In genomic region chr17:55904131-55904530, GRCm38 (mm10) we compare ENCODE assay signal across 26 mouse cellular contexts. TPM values are rescaled to one million over a fixed set of nuclear protein-coding genes. Genes with fewer than 3 reads are reported as not detected.
DNase-seq lines count a peak whose midpoint lies in the region; ATAC-seq and TF ChIP-seq lines count a peak whose summit lies in the region.
"Had no signal": no experiment of that assay in that cellular context is flagged by ENCODE, and none has a peak within 500 bp of the region (broad histone marks: within the 10 kb centered on the region; RNA-seq: fewer than 3 reads in every experiment).

No protein-coding gene starts in this region.

- TF ChIP-seq CTCF in liver, postnatal 0 days (IDR thresholded peaks at IDR 0.05; ENCODE audit: low read depth) = no peak

- peaks cover 4% of the 10 kb centered on the region; the same call in 1 of the 2 replicates for H3K9me3 ChIP-seq in kidney, embryonic 16.5 days (ENCODE audit: low read length)
- no peaks in the 10 kb centered on the region for H3K9me3 ChIP-seq in liver, embryonic 15.5 days (replicated peaks)
- no peaks in the 10 kb centered on the region for H3K9me3 ChIP-seq in liver, embryonic 12.5 days (replicated peaks)
- H3K9me3 ChIP-seq in liver, postnatal 0 days (ENCODE audit: low read length) = no peaks in the 10 kb centered on the region
- peaks cover under 1% of the 10 kb centered on the region; the same call in 1 of the 2 replicates for H3K9me3 ChIP-seq in forebrain, embryonic 10.5 days
- H3K9me3 ChIP-seq: hindbrain, embryonic 15.5 days; limb, embryonic 10.5 days; limb, embryonic 15.5 days; lung, embryonic 15.5 days; midbrain, embryonic 12.5 days; neural tube, embryonic 12.5 days had no signal

- ATAC-seq in kidney, embryonic 16.5 days (ENCODE audit: low FRiP score, low TSS enrichment) = peak; percentile 57; the same call in 1 of the 2 replicates
- ATAC-seq in liver, embryonic 15.5 days (ENCODE audit: insufficient read depth) = no peak
- no peak for ATAC-seq in liver, embryonic 12.5 days
- ATAC-seq in liver, postnatal 0 days = peak; percentile 60
- ATAC-seq: forebrain, embryonic 16.5 days; inflammation-experienced regulatory T-cells, adult 6 months had no signal

- H3K4me2 ChIP-seq in kidney, embryonic 16.5 days (replicated peaks; ENCODE audit: low read depth, low read length) = no peak overlapping the region
- H3K4me2 ChIP-seq in liver, embryonic 15.5 days = no peak overlapping the region
- no peak overlapping the region for H3K4me2 ChIP-seq in liver, embryonic 12.5 days
- peak overlapping the region; percentile 22; the same call in 1 of the 2 replicates for H3K4me2 ChIP-seq in liver, postnatal 0 days (ENCODE audit: low read depth, low read length)
- H3K4me2 ChIP-seq: embryonic facial prominence, embryonic 13.5 days; heart, embryonic 12.5 days; hindbrain, embryonic 15.5 days; limb, embryonic 15.5 days; lung, embryonic 15.5 days; midbrain, embryonic 12.5 days; neural tube, embryonic 12.5 days had no signal

- TF ChIP-seq EP300 in liver, postnatal 0 days (IDR thresholded peaks at IDR 0.05; ENCODE audit: low read depth) = no peak

- DNase-seq in kidney, postnatal 36 days = no peak
- no peak for DNase-seq in liver, postnatal 0 days
- no peak for DNase-seq in forebrain, embryonic 10.5 days (ENCODE audit: extremely low spot score, low spot score)
- DNase-seq: adrenal gland, postnatal 25 days; B cell, adult 2 months; cerebellum, adult 11-12 months; cerebellum, postnatal 10 days; gastrocnemius, adult 2 months; heart, adult 2 months; layer of hippocampus, adult 9-11 months; right cerebral cortex, adult 18-20 months; spleen, adult 18-20 months had no signal

- WGBS in kidney, embryonic 16.5 days = 60% methylated on average over 6 of the region's 6 CpGs
- 56% methylated on average over 6 of the region's 6 CpGs for WGBS in liver, embryonic 15.5 days (ENCODE audit: insufficient replicate concordance)
- WGBS in liver, embryonic 12.5 days (ENCODE audit: insufficient replicate concordance) = 67% methylated on average over 6 of the region's 6 CpGs
- 53% methylated on average over 6 of the region's 6 CpGs for WGBS in liver, postnatal 0 days (ENCODE audit: insufficient replicate concordance)
- 78% methylated on average over 6 of the region's 6 CpGs for WGBS in forebrain, embryonic 10.5 days

- H3K27ac ChIP-seq in kidney, embryonic 16.5 days (ENCODE audit: low read length) = peak overlapping the region; percentile 77
- 0 out of 2 replicates have a peak overlapping the region, but pooled peaks have one; percentile 4 for H3K27ac ChIP-seq in liver, embryonic 15.5 days (replicated peaks)
- no peak overlapping the region for H3K27ac ChIP-seq in liver, embryonic 12.5 days
- peak overlapping the region; percentile 55 for H3K27ac ChIP-seq in liver, postnatal 0 days (ENCODE audit: low read depth)
- H3K27ac ChIP-seq in forebrain, embryonic 10.5 days = no peak overlapping the region
- H3K27ac ChIP-seq: embryonic facial prominence, embryonic 13.5 days; gastrocnemius, adult 2 months; heart, adult 2 months; hindbrain, embryonic 15.5 days; limb, embryonic 10.5 days; limb, embryonic 15.5 days; lung, embryonic 15.5 days; midbrain, embryonic 12.5 days; neural tube, embryonic 12.5 days had no signal

- H3K36me3 ChIP-seq in kidney, embryonic 16.5 days (ENCODE audit: insufficient read depth, low read length) = no peaks in the 10 kb centered on the region
- H3K36me3 ChIP-seq in liver, embryonic 15.5 days (replicated peaks) = no peaks in the 10 kb centered on the region
- no peaks in the 10 kb centered on the region for H3K36me3 ChIP-seq in liver, embryonic 12.5 days
- H3K36me3 ChIP-seq in liver, postnatal 0 days (replicated peaks; ENCODE audit: insufficient read depth, low read length) = no peaks in the 10 kb centered on the region
- H3K36me3 ChIP-seq in forebrain, embryonic 10.5 days (replicated peaks) = no peaks in the 10 kb centered on the region
- H3K36me3 ChIP-seq: embryonic facial prominence, embryonic 13.5 days; hindbrain, embryonic 15.5 days; limb, embryonic 10.5 days; limb, embryonic 15.5 days; lung, embryonic 15.5 days; midbrain, embryonic 12.5 days; neural tube, embryonic 12.5 days had no signal

- no peaks in the 10 kb centered on the region for H3K27me3 ChIP-seq in kidney, embryonic 16.5 days (ENCODE audit: insufficient read depth, low read length)
- H3K27me3 ChIP-seq in liver, embryonic 15.5 days = no peaks in the 10 kb centered on the region
- H3K27me3 ChIP-seq in liver, embryonic 12.5 days (replicated peaks) = no peaks in the 10 kb centered on the region
- no peaks in the 10 kb centered on the region for H3K27me3 ChIP-seq in liver, postnatal 0 days (ENCODE audit: insufficient read depth, low read length)
- H3K27me3 ChIP-seq in forebrain, embryonic 10.5 days (ENCODE audit: poor library complexity, severe bottlenecking) = no peaks in the 10 kb centered on the region
- H3K27me3 ChIP-seq: embryonic facial prominence, embryonic 13.5 days; heart, embryonic 12.5 days; hindbrain, embryonic 15.5 days; limb, embryonic 15.5 days; lung, embryonic 15.5 days; midbrain, embryonic 12.5 days; neural tube, embryonic 12.5 days had no signal

- H3K4me1 ChIP-seq in kidney, embryonic 16.5 days (ENCODE audit: insufficient read depth, low read length) = no peaks in the 10 kb centered on the region
- no peaks in the 10 kb centered on the region for H3K4me1 ChIP-seq in liver, embryonic 15.5 days (replicated peaks)
- peaks cover 6% of the 10 kb centered on the region; the same call in 1 of the 2 replicates for H3K4me1 ChIP-seq in liver, embryonic 12.5 days
- H3K4me1 ChIP-seq in liver, postnatal 0 days (ENCODE audit: insufficient read depth) = peaks cover 4% of the 10 kb centered on the region; the same call in 1 of the 2 replicates
- no peaks in the 10 kb centered on the region for H3K4me1 ChIP-seq in forebrain, embryonic 10.5 days
- H3K4me1 ChIP-seq: embryonic facial prominence, embryonic 13.5 days; heart, embryonic 12.5 days; hindbrain, embryonic 15.5 days; limb, embryonic 10.5 days; limb, embryonic 15.5 days; lung, embryonic 15.5 days; midbrain, embryonic 12.5 days; neural tube, embryonic 12.5 days had no signal

- H3K4me3 ChIP-seq in kidney, embryonic 16.5 days (ENCODE audit: low read length) = no peak overlapping the region
- no peak overlapping the region for H3K4me3 ChIP-seq in liver, embryonic 15.5 days (replicated peaks)
- no peak overlapping the region for H3K4me3 ChIP-seq in liver, embryonic 12.5 days
- H3K4me3 ChIP-seq in liver, postnatal 0 days (ENCODE audit: low read depth, low read length) = no peak overlapping the region
- no peak overlapping the region for H3K4me3 ChIP-seq in forebrain, embryonic 10.5 days
- H3K4me3 ChIP-seq: embryonic facial prominence, embryonic 13.5 days; gastrocnemius, adult 2 months; heart, adult 2 months; heart, embryonic 12.5 days; hindbrain, embryonic 15.5 days; limb, embryonic 10.5 days; limb, embryonic 15.5 days; lung, embryonic 15.5 days; midbrain, embryonic 12.5 days; myocyte; neural tube, embryonic 12.5 days had no signal

- no peak overlapping the region for H3K9ac ChIP-seq in kidney, embryonic 16.5 days (replicated peaks; ENCODE audit: low read length)
- H3K9ac ChIP-seq in liver, embryonic 15.5 days = no peak overlapping the region
- no peak overlapping the region for H3K9ac ChIP-seq in liver, embryonic 12.5 days
- H3K9ac ChIP-seq in liver, postnatal 0 days (replicated peaks) = no peak overlapping the region
- H3K9ac ChIP-seq: embryonic facial prominence, embryonic 13.5 days; heart, embryonic 12.5 days; hindbrain, embryonic 15.5 days; limb, embryonic 15.5 days; lung, embryonic 15.5 days; midbrain, embryonic 12.5 days; neural tube, embryonic 12.5 days had no signal

RNA-seq across cellular contexts. Expression of gene Zfp959, which starts 12.2 kb away (rescaled TPM):
- polyA plus RNA-seq in kidney, embryonic 16.5 days (2015; fragmentation: Nextera tagmentation; extraction: Ambion mirVana) = 17.6 and 19.1 TPM in 2 replicates
- polyA plus RNA-seq in liver, embryonic 15.5 days (2015; fragmentation: Nextera tagmentation; extraction: Ambion mirVana) = 5.9 and 6.0 TPM in 2 replicates
- 8.3 and 9.8 TPM in 2 replicates for polyA plus RNA-seq in liver, embryonic 12.5 days (2016; fragmentation: Nextera tagmentation; extraction: Ambion mirVana)
- polyA plus RNA-seq in liver, postnatal 0 days (2015; fragmentation: Nextera tagmentation; extraction: Ambion mirVana) = 4.9 and 5.5 TPM in 2 replicates
- polyA plus RNA-seq in forebrain, embryonic 10.5 days (2016; fragmentation: Nextera tagmentation; extraction: Ambion mirVana) = 12.9 and 15.3 TPM in 2 replicates

RNA-seq across cellular contexts. Expression of gene Zfp119a, which starts 25.4 kb away (rescaled TPM):
- polyA plus RNA-seq in kidney, embryonic 16.5 days (2015; fragmentation: Nextera tagmentation; extraction: Ambion mirVana) = 8.9 and 10.9 TPM in 2 replicates
- 2.0 and 2.2 TPM in 2 replicates for polyA plus RNA-seq in liver, embryonic 15.5 days (2015; fragmentation: Nextera tagmentation; extraction: Ambion mirVana)
- polyA plus RNA-seq in liver, embryonic 12.5 days (2016; fragmentation: Nextera tagmentation; extraction: Ambion mirVana) = 3.0 and 3.3 TPM in 2 replicates
- 3.0 and 4.5 TPM in 2 replicates for polyA plus RNA-seq in liver, postnatal 0 days (2015; fragmentation: Nextera tagmentation; extraction: Ambion mirVana)
- polyA plus RNA-seq in forebrain, embryonic 10.5 days (2016; fragmentation: Nextera tagmentation; extraction: Ambion mirVana) = 9.1 and 10.5 TPM in 2 replicates

RNA-seq across cellular contexts. Expression of gene Zfp119b, which starts 45.2 kb away (rescaled TPM):
- 6.3 and 7.8 TPM in 2 replicates for polyA plus RNA-seq in kidney, embryonic 16.5 days (2015; fragmentation: Nextera tagmentation; extraction: Ambion mirVana)
- 2.3 and 2.8 TPM in 2 replicates for polyA plus RNA-seq in liver, embryonic 15.5 days (2015; fragmentation: Nextera tagmentation; extraction: Ambion mirVana)
- 1.8 and 2.5 TPM in 2 replicates for polyA plus RNA-seq in liver, embryonic 12.5 days (2016; fragmentation: Nextera tagmentation; extraction: Ambion mirVana)
- polyA plus RNA-seq in liver, postnatal 0 days (2015; fragmentation: Nextera tagmentation; extraction: Ambion mirVana) = 3.8 and 4.4 TPM in 2 replicates
- 6.4 and 6.6 TPM in 2 replicates for polyA plus RNA-seq in forebrain, embryonic 10.5 days (2016; fragmentation: Nextera tagmentation; extraction: Ambion mirVana)

RNA-seq across cellular contexts. Expression of gene Ebi3, which starts 48.3 kb away (rescaled TPM):
- polyA plus RNA-seq in kidney, embryonic 16.5 days (2015; fragmentation: Nextera tagmentation; extraction: Ambion mirVana) = 2.1 and 2.6 TPM in 2 replicates
- 9.2 and 10.0 TPM in 2 replicates for polyA plus RNA-seq in liver, embryonic 15.5 days (2015; fragmentation: Nextera tagmentation; extraction: Ambion mirVana)
- 4.5 and 5.4 TPM in 2 replicates for polyA plus RNA-seq in liver, embryonic 12.5 days (2016; fragmentation: Nextera tagmentation; extraction: Ambion mirVana)
- 10.0 and 10.5 TPM in 2 replicates for polyA plus RNA-seq in liver, postnatal 0 days (2015; fragmentation: Nextera tagmentation; extraction: Ambion mirVana)
- 1.4 and 1.9 TPM in 2 replicates for polyA plus RNA-seq in forebrain, embryonic 10.5 days (2016; fragmentation: Nextera tagmentation; extraction: Ambion mirVana)
- polyA plus RNA-seq: heart, embryonic 12.5 days; myocyte had no signal

RNA-seq across cellular contexts. Expression of gene Yju2, which starts 54.8 kb away (rescaled TPM):
- 29.8 and 34.7 TPM in 2 replicates for polyA plus RNA-seq in kidney, embryonic 16.5 days (2015; fragmentation: Nextera tagmentation; extraction: Ambion mirVana)
- polyA plus RNA-seq in liver, embryonic 15.5 days (2015; fragmentation: Nextera tagmentation; extraction: Ambion mirVana) = 7.2 and 9.7 TPM in 2 replicates
- polyA plus RNA-seq in liver, embryonic 12.5 days (2016; fragmentation: Nextera tagmentation; extraction: Ambion mirVana) = 14.6 and 15.6 TPM in 2 replicates
- polyA plus RNA-seq in liver, postnatal 0 days (2015; fragmentation: Nextera tagmentation; extraction: Ambion mirVana) = 6.3 and 7.1 TPM in 2 replicates
- polyA plus RNA-seq in forebrain, embryonic 10.5 days (2016; fragmentation: Nextera tagmentation; extraction: Ambion mirVana) = 29.2 and 30.4 TPM in 2 replicates

Comparison
In these comparisons a context has a peak if more than half of its experiments do, and no peak if none do; other contexts are left out.
1. ATAC-seq: peak in kidney, embryonic 16.5 days (single experiment) and liver, postnatal 0 days (single experiment); none in liver, embryonic 15.5 days (single experiment) and liver, embryonic 12.5 days (single experiment).
2. H3K27ac ChIP-seq: peak in kidney, embryonic 16.5 days (single experiment), liver, embryonic 15.5 days (single experiment) and liver, postnatal 0 days (single experiment); none in liver, embryonic 12.5 days (single experiment) and forebrain, embryonic 10.5 days (single experiment).